Mouse (Mus musculus) liver, embryonic 11.5 days (tissue): Measurements from ENCODE around the gene Cytl1. TPM values are rescaled to one million over a fixed set of nuclear protein-coding genes. Genes with fewer than 3 reads are reported as not detected.

Experiments
- ATAC-seq: fragments of 200-750 bp; cut with Nextera tagmentation; replicated peaks from 2 replicates; pipeline ENCODE4 v1.8.0; 2017; ENCODE audit warnings: moderate number of reproducible peaks, mild to moderate bottlenecking, moderate TSS enrichment, moderate library complexity; ENCODE audit not compliant: low FRiP score
- DNase-seq: peaks from one replicate; pipeline ENCODE4 v3.0.0-alpha.2; 2017; ENCODE audit warnings: low spot score
- H3K27ac ChIP-seq: fragments of 300-500 bp; sonication (generic); 2 replicates; pipeline ENCODE4 v1.5.1; 2014; ENCODE audit warnings: mild to moderate bottlenecking, low read depth, low read length, control low read depth
- H3K27me3 ChIP-seq: fragments of 300-500 bp; sonication (generic); replicated peaks from 2 replicates; pipeline ENCODE4 v1.6.1; 2014; ENCODE audit warnings: low read length, mixed read lengths; ENCODE audit not compliant: control insufficient read depth, insufficient read depth
- H3K36me3 ChIP-seq: fragments of 300-500 bp; sonication (generic); 2 replicates; pipeline ENCODE4 v1.6.1; 2014; ENCODE audit warnings: mild to moderate bottlenecking, low read length, moderate library complexity, mixed read lengths; ENCODE audit not compliant: control insufficient read depth, insufficient read depth
- H3K4me1 ChIP-seq: fragments of 300-500 bp; sonication (generic); replicated peaks from 2 replicates; pipeline ENCODE4 v1.6.1; 2014; ENCODE audit warnings: low read length, mixed read lengths; ENCODE audit not compliant: control insufficient read depth, insufficient read depth
- H3K4me2 ChIP-seq: fragments of 300-500 bp; sonication (generic); 2 replicates; pipeline ENCODE4 v1.6.1; 2014; ENCODE audit warnings: mild to moderate bottlenecking, control low read depth, moderate library complexity
- H3K4me3 ChIP-seq: fragments of 300-500 bp; sonication (generic); 2 replicates; pipeline ENCODE4 v1.5.1; 2014; ENCODE audit warnings: low read depth, low read length, control low read depth
- H3K9ac ChIP-seq: fragments of 300-500 bp; sonication (generic); 2 replicates; pipeline ENCODE4 v1.6.1; 2014; ENCODE audit warnings: low read depth, low read length, control low read depth
- H3K9me3 ChIP-seq: fragments of 300-500 bp; sonication (generic); 2 replicates; pipeline ENCODE4 v1.6.1; 2016; ENCODE audit warnings: low read length, inconsistent platforms, mixed read lengths; ENCODE audit not compliant: control insufficient read depth
- WGBS: fragments of 180-500 bp; shearing (Covaris S2); extraction: QIAGEN DNeasy Blood & Tissue Kit; methylation state at CpG from one replicate; pipeline ENCODE4 v1.1.7; 2014; 5-methylcytosine and 5-hydroxymethylcytosine counted together
- polyA plus RNA-seq: library from polyadenylated mRNA; unstranded; fragments of >200 nt; fragmentation: Nextera tagmentation; extraction: Ambion mirVana; gene quantifications from 2 replicates; pipeline ENCODE4 v1.2.1, GENCODE M21; 2014

Gene Cytl1
- polyA plus RNA-seq, 1 experiment from 2014 or later: not detected

DNA sequence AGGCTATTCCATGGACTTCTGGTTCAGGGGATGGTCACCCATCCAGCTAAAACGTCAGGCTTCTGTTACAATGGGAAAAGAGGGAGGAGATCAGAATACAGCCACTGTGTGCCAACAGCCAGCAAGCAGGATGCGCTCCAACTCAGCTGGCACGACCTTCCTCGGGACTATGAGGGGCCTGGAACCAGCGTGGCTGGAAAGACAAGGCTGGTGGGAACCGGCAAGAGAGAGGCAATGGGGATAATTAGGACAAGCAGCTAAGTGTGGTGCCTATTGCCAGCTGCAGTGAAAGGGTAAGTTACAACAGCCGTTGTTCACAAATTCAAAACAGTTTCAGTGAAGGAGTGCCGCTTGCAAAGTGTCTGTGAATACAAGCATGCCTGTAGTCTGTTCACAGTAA is 48.0 kb downstream of the Cytl1 start:
- H3K27me3 ChIP-seq: no peaks in the 10 kb centered on the region
- no peak overlapping the region for H3K27ac ChIP-seq
- 71% methylated on average over 8 of the region's 8 CpGs for WGBS
- H3K36me3 ChIP-seq: no peaks in the 10 kb centered on the region
- H3K4me1 ChIP-seq: no peaks in the 10 kb centered on the region
- no peak overlapping the region for H3K4me2 ChIP-seq
- no peaks in the 10 kb centered on the region for H3K9me3 ChIP-seq
- H3K9ac ChIP-seq: no peak overlapping the region
- H3K4me3 ChIP-seq: no peak overlapping the region
- no peak for ATAC-seq
- DNase-seq: no peak

DNA sequence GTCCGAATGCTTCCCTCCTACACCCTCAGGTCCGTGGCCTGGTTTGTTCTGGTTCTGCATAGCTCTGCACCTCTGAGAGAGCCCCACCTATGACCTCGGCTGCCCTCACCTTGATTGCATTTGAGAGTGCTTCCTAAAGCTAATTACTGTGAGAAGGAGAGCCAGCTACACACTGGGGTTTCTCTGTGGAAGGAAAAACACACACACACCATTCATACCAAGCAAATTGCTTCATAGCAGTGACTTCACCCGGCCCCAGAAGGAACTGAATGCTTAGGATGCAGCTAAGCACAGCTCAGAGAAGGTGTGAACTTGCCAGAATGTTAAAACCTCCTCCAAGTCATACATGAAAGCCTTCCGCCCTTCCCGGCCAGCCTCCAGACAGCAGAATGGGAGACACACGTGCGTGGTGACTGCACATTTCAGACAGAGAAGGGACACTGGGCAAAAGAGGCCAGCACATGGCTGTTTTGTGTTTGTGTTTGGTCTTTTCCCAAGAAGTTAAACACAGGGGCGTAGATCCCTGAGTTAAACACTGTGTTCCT is 49.6 kb downstream of the Cytl1 start:
- no peak overlapping the region for H3K4me3 ChIP-seq
- H3K27me3 ChIP-seq: no peaks in the 10 kb centered on the region
- H3K36me3 ChIP-seq: no peaks in the 10 kb centered on the region
- DNase-seq (no peak), ATAC-seq (no peak)
- H3K4me1 ChIP-seq: no peaks in the 10 kb centered on the region
- H3K27ac ChIP-seq: no peak overlapping the region
- H3K9me3 ChIP-seq: no peaks in the 10 kb centered on the region
- H3K9ac ChIP-seq: no peak overlapping the region
- 73% methylated on average over 9 of the region's 9 CpGs for WGBS
- no peak overlapping the region for H3K4me2 ChIP-seq

Other genes with a start within 250 kb of the Cytl1 start
- 0.26 and 0.60 TPM in 2 replicates for gene Stk32b, start 18.3 kb upstream of the Cytl1 start, polyA plus RNA-seq
- 6.9 and 9.2 TPM in 2 replicates for gene Msx1, start 89.1 kb downstream of the Cytl1 start, polyA plus RNA-seq